Mouse (Mus musculus) WW6 (cell line): Measurements from ENCODE around the gene Dynlt1c.
"Not testable (repeated sequence)": the region's sequence is repeated elsewhere in the genome, so short reads cannot be mapped to it uniquely, and the experiment has no call there.

Source experiments
- DNase-seq: peaks from one replicate; pipeline ENCODE4 v3.0.0-alpha.2; 2013; ENCODE audit warnings: low read depth, low spot score

Gene Dynlt1c

DNA sequence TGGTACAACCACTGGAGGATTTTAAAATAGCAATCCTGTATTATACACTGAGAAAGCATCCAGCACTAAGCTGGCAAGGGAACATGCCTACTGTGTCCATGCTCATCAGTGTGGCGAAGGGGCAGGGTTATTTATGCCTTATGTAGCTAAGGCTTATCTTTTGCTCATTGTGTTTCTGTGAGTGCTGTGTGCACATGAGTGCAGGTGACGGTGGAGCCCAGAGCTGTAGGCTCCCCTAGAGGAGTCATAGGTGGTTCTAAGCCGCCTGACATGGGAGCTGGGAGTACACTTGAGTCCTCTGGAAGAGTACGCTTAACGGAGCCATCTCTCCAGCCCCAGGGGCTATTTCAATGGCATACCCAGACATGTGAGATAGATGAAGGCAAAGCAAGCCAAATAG is 17.8 kb downstream of the Dynlt1c start:
- not testable (repeated sequence) for DNase-seq

GRCm38 (mm10) chr17:6620035-6620434 is 18.6 kb downstream of the Dynlt1c start:
- DNase-seq, result not testable (repeated sequence)

DNA sequence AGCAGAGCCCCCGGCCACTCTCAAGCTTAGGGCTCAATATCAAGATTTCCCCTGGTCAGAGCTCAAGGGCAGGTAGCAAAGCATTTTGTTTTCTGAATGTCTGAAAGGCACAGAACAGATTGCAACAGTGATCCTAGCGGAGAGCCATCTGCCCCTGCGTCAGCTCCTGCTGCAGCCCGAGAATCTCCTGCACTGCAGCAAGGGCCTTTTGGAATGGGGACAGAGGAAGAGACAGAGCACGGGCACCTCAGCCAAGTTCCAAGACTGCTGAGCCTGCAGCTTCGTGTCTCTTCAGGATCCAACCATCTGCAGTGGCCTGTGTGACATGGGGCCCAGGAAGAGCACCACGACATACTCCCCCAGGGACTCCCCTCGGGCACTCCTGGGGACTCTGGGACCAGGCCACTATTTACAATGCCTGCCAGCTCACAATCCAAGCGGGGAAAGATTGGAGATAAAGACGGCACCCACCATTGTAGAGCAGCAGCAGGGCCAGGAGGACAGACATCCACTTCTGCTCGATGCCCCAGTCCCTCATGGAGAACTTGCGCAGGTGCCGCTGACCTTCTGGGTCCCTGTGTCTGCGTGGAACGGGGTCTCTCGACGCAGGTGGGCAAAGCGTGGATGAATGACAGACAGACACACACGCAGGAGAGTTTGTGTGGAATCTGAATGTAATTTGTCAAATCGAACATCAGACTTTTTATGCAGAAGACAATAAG is 19.4 kb downstream of the Dynlt1c start:
- not testable (repeated sequence) for DNase-seq

GRCm38 (mm10) chr17:6621976-6622375 is 20.5 kb downstream of the Dynlt1c start:
- DNase-seq, result not testable (repeated sequence)

- DNase-seq, result not testable (repeated sequence)
Observed at GRCm38 (mm10) chr17:6624926-6625558, 23.6 kb downstream of the Dynlt1c start.

DNA sequence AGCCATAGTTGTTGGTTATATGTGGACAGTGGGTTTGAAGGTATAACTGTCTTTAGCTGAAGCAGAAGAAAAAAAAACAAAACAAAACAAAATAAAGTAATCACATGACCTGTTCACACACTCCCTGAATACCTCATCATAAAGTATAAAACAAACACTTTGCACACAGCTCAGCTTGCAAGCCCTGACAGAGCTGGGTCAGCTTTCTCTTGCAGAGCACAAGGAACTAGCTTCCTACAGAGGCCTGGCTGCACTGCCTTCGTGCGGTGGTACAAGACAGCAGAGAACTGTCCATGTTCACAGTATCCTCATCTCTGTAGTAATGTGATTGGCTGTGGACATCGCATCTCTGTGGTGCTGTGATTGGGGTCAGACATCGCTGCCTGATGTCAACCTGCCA is 28.9 kb downstream of the Dynlt1c start:
- not testable (repeated sequence) for DNase-seq

- DNase-seq, result not testable (repeated sequence)
Observed at GRCm38 (mm10) chr17:6632850-6633249, 31.4 kb downstream of the Dynlt1c start.

DNA sequence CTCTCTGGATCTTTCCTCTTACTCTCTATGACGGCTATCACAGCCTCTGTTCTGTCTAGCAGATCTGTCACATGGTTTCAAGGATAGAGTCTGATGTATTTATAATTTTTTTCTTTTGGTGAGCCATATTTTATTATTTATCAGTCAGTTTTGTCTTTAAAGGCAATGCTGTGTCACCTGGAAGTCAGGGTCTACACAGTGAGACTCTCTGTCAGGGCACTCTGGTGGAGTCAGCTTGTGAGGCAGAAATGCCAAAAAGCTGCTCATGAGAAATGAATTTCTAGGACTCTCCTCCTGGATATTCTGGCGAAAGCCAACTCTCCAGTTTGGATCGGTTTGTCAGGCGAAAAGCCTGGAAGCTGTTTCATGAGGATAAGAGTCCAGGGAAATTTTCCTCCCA is 34.3 kb downstream of the Dynlt1c start:
- DNase-seq, result not testable (repeated sequence)

GRCm38 (mm10) chr17:6636861-6637260 is 35.4 kb downstream of the Dynlt1c start:
- DNase-seq, result no peak

DNA sequence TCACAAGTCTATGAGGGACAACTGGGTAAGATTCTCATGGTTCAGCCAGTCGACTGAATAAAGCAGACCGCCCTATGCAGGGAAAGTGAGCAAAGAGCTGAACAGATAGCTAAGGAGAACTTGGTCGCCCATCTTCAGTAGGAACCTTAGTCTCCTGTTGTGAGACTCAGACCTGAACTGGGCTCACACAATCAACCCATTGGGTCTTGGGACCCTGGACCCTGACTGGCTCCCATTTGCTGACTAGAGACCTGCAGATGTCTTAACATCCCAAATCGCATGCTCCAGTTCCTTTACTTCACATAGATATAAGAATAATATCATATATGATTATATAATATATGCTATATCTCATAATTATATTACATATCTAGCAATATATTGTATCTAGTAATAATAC is 36.0 kb downstream of the Dynlt1c start:
- not testable (repeated sequence) for DNase-seq

GRCm38 (mm10) chr17:6638444-6638843 is 37.0 kb downstream of the Dynlt1c start:
- DNase-seq, result not testable (repeated sequence)

DNA sequence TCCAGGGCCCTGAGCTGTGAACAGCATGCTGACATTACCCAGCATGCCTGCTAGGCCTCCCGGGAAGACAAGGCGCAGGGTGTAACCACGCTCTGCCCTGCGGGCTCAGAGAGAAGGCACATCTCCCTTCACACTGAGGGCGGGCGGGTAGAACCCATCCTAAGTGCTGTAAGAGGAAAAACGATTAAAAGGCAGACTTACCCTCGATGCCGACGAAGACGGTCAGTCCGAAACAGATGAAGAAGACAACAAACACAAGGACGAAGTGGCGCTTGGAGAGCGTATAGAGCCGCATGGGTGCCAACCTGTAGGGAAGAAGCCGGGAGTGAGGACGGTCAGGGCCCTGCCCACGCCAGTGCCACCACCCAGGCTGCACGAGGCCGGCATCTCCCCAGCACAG is 38.0 kb downstream of the Dynlt1c start:
- DNase-seq, result not testable (repeated sequence)

- not testable (repeated sequence) for DNase-seq
Observed at GRCm38 (mm10) chr17:6640044-6640637, 38.7 kb downstream of the Dynlt1c start.

DNA sequence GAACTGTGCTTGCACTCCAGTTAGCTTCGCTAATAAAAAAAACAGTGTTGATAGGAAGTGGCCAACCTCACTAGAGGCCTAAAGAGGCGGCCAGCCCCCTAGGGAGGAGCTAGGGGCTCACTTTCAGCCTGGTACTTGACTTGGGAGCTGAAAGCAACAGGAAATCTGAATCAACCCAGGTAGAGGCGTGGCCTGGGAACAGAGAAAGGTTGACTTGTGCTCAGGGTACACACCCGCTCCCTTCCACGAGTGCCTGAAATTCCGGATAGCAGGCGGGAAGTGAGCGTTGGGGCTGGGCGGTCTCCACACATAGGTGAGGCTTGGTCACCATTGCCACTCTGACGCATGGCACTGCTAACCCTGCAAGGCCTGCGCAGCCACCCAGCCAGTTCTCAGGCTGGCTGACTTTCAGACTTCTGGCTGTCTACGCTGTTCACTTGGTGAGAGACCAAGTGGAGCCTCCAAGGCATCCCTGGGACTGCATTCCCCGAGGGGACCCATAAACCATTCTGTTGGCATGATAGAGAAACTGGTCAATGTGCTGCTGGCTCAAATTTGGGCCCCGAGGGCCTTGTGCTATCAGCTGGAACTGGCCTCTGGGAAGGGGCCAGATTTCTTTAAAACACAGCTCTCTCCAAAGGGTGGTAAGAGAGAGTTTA is 39.4 kb downstream of the Dynlt1c start:
- DNase-seq, result not testable (repeated sequence)

DNA sequence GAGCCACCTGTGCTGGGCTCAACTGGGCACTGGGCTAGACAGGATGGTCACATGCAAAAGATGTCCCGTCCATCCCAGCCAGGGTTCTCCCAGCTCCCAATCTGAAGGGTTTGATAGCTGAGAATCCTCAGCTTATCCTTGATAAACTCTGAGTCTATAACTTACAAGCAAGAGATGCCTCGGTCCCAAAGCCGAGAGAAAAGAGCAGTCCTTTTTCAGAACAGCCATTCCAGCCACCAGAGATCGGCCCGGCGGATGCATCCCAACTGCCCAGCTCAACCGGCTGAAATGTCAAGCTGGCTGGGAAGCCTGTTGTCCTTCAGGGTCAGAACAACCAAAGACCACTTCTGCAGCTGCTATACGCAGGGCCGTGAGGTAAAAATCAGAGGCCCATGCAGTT is 42.7 kb downstream of the Dynlt1c start:
- not testable (repeated sequence) for DNase-seq

GRCm38 (mm10) chr17:6644673-6645072 is 43.2 kb downstream of the Dynlt1c start:
- not testable (repeated sequence) for DNase-seq

- not testable (repeated sequence) for DNase-seq
Observed at GRCm38 (mm10) chr17:6645668-6646067, 44.2 kb downstream of the Dynlt1c start.

DNA sequence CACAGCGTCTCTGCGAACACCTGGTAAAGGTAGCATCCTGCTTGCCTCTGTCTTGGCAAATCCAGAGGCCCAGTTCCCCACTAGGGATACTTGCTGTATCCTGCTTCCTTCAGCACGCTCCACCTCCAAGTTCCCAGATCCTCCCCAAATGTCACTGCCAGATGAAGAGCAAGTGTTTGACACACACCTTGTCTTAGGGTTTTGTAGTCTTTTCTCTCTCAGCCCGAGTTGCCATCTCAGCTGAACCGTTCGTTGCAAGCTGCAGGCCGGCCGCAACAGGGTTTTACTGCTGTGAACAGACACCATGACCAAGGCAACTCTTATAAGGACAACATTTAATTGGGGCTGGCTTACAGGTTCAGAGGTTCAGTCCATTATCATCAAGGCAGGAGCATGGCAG is 45.4 kb downstream of the Dynlt1c start:
- DNase-seq, result not testable (repeated sequence)

DNA sequence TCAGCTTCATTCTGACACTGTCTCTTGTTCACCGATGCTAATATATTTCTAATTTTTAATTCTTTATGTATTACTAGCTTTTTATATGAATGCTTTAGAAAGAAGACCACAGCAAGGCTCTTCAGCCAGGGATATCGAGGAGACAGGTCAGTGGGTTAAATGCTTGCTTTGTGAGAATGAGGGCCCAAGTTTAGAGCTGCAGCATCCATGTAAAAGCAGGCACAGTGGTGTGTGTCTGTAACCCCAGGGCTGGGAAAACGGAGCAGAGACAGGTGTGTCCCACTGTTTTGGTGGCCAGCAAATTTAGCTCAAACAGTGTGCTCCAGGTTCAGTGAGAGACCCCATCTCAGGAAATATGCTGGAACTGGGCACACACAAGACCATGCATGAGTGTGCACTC is 46.0 kb downstream of the Dynlt1c start:
- DNase-seq, result not testable (repeated sequence)

GRCm38 (mm10) chr17:6650904-6651565 is 49.6 kb downstream of the Dynlt1c start:
- DNase-seq, result not testable (repeated sequence)

- not testable (repeated sequence) for DNase-seq
Observed at GRCm38 (mm10) chr17:6653341-6653946, 52.0 kb downstream of the Dynlt1c start.
